Mouse (Mus musculus) kidney, embryonic 14.5 days (tissue): ENCODE measurements around the gene Gm49450. TPM values are rescaled to one million over a fixed set of nuclear protein-coding genes. Genes with fewer than 3 reads are reported as not detected.

Source experiments
- ATAC-seq: fragments of 200-750 bp; cut with Nextera tagmentation; 2 replicates; pipeline ENCODE4 v1.8.0; 2017; ENCODE audit warnings: moderate number of reproducible peaks, mild to moderate bottlenecking, moderate TSS enrichment, moderate library complexity; ENCODE audit not compliant: low FRiP score, low TSS enrichment
- H3K27ac ChIP-seq: fragments of 300-500 bp; sonication (generic); 2 replicates; pipeline ENCODE4 v1.5.1; 2014; ENCODE audit warnings: low read depth, mild to moderate bottlenecking, low read length, moderate library complexity, mixed read lengths
- H3K27me3 ChIP-seq: fragments of 300-500 bp; sonication (generic); 2 replicates; pipeline ENCODE4 v1.6.1; 2014; ENCODE audit warnings: mild to moderate bottlenecking, low read length; ENCODE audit not compliant: control insufficient read depth, insufficient read depth
- H3K36me3 ChIP-seq: fragments of 300-500 bp; sonication (generic); 2 replicates; pipeline ENCODE4 v1.6.1; 2014; ENCODE audit warnings: low read length, mixed read lengths; ENCODE audit not compliant: control insufficient read depth, insufficient read depth
- H3K4me1 ChIP-seq: fragments of 300-500 bp; sonication (generic); 2 replicates; pipeline ENCODE4 v1.6.1; 2014; ENCODE audit warnings: low read length, mixed read lengths; ENCODE audit not compliant: control insufficient read depth, insufficient read depth
- H3K4me2 ChIP-seq: fragments of 300-500 bp; sonication (generic); replicated peaks from 2 replicates; pipeline ENCODE4 v1.6.1; 2014; ENCODE audit warnings: low read depth, mild to moderate bottlenecking, low read length
- H3K4me3 ChIP-seq: fragments of 300-500 bp; sonication (generic); 2 replicates; pipeline ENCODE4 v1.5.1; 2014; ENCODE audit warnings: mild to moderate bottlenecking, low read length
- H3K9ac ChIP-seq: fragments of 300-500 bp; sonication (generic); 2 replicates; pipeline ENCODE4 v1.6.1; 2014; ENCODE audit warnings: low read depth, mild to moderate bottlenecking, low read length, moderate library complexity
- H3K9me3 ChIP-seq: fragments of 300-500 bp; sonication (generic); 2 replicates; pipeline ENCODE4 v1.6.1; 2016; ENCODE audit warnings: low read length; ENCODE audit not compliant: control insufficient read depth
- WGBS: fragments of 180-500 bp; shearing (Covaris S2); extraction: QIAGEN DNeasy Blood & Tissue Kit; methylation state at CpG from one replicate; pipeline ENCODE4 v1.1.7; 2014; 5-methylcytosine and 5-hydroxymethylcytosine counted together
- polyA plus RNA-seq: library from polyadenylated mRNA; unstranded; fragments of >200 nt; fragmentation: Nextera tagmentation; extraction: Ambion mirVana; gene quantifications from 2 replicates; pipeline ENCODE4 v1.2.1, GENCODE M21; 2014

The Gm49450 gene
- polyA plus RNA-seq, 1 experiment from 2014 or later, result not detected

- no peak overlapping the region for H3K27ac ChIP-seq
- H3K9ac ChIP-seq, result no peak overlapping the region
- H3K4me3 ChIP-seq, result no peak overlapping the region
- peaks cover 36% of the 10 kb centered on the region for H3K4me1 ChIP-seq
- no peak overlapping the region for H3K4me2 ChIP-seq
- 52% methylated on average over 4 of the region's 4 CpGs for WGBS
- no peak for ATAC-seq
- H3K27me3 ChIP-seq, result peaks cover 58% of the 10 kb centered on the region
- no peaks in the 10 kb centered on the region for H3K9me3 ChIP-seq
- no peaks in the 10 kb centered on the region for H3K36me3 ChIP-seq
Observed at GRCm38 (mm10) chr15:98893036-98893435, 60.3 kb downstream of the Gm49450 start.

DNA sequence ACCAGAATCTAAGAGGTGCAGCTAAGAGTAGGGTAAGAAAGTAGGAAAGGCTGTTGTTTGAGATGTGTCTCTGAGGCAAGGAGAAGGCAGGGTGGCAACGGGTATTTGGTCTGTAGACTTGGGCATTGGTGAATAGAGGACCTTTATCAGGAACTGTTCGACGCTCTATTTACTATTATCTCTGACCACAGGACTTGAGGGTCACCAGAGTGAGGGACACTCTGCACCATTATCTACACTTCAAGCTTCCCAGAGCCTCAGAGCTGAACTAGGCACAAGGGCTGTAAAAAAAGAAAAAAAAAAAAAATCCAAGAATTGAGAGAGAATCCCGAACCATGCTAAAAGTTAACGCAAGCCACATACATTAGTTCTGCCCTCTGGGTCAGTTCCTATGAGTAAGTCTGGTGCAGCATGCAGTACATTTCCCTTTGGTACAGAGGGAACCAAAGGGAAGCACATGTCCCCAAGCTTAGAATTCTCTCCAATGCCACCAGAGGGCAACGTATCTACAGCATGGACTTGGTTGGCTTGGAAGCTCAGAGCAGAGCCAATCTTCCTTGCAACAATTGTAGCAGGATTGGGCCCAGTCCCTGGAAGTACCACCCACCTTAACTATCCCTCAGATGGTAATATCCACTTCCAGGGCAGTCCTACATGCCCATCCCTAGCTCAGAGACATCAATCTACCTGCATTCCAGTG, 61.3 kb downstream of the Gm49450 start:
- Histone ChIP-seq H3K9me3 (no peaks in the 10 kb centered on the region), H3K36me3 (no peaks in the 10 kb centered on the region), H3K4me1 (peaks cover 27% of the 10 kb centered on the region), H3K4me2 (no peak overlapping the region), H3K27me3 (peaks cover 48% of the 10 kb centered on the region), H3K27ac (no peak overlapping the region), H3K9ac (no peak overlapping the region), H3K4me3 (no peak overlapping the region)
- peak; percentile 36; the same call in 1 of the 2 replicates for ATAC-seq
- 46% methylated on average over 6 of the region's 6 CpGs for WGBS

GRCm38 (mm10) chr15:98891198-98891742, 62.1 kb downstream of the Gm49450 start:
- no peak for ATAC-seq
- H3K4me3 ChIP-seq, result peak overlapping the region; percentile 17; the same call in 1 of the 2 replicates
- H3K4me1 ChIP-seq, result peaks cover 26% of the 10 kb centered on the region
- H3K27ac ChIP-seq, result no peak overlapping the region
- H3K9me3 ChIP-seq, result no peaks in the 10 kb centered on the region
- H3K27me3 ChIP-seq, result peaks cover 40% of the 10 kb centered on the region
- H3K9ac ChIP-seq, result no peak overlapping the region
- peak overlapping the region; percentile 34 for H3K4me2 ChIP-seq
- no peaks in the 10 kb centered on the region for H3K36me3 ChIP-seq
- WGBS, result 14% methylated on average over 19 of the region's 19 CpGs

DNA sequence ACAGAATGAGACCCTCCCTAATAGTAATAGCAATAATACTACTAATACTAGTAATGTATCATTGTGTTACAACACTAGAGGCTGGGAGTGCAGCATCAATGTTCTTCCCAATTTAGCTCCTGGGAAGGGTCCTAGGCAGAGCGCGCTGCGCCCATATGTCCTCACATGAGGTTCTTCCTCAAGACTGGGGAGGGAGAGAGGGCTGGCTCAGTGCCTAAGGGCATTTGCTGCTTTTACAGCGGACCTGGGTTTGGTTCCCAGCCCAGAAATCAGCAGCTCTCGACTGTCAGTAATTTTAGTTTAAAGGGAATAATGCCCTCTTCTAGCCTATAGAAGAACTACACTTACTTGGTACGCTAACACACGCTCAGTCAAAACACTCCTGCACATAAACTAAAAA, 65.8 kb downstream of the Gm49450 start:
- ATAC-seq, result no peak
- Histone ChIP-seq H3K9me3 (no peaks in the 10 kb centered on the region), H3K36me3 (no peaks in the 10 kb centered on the region), H3K9ac (no peak overlapping the region), H3K4me3 (no peak overlapping the region), H3K27me3 (peaks cover 3% of the 10 kb centered on the region; the same call in 1 of the 2 replicates), H3K27ac (no peak overlapping the region), H3K4me1 (no peaks in the 10 kb centered on the region), H3K4me2 (no peak overlapping the region)
- 79% methylated on average over 7 of the region's 7 CpGs for WGBS

GRCm38 (mm10) chr15:98886667-98887387, 66.5 kb downstream of the Gm49450 start:
- WGBS, result 69% methylated on average over 8 of the region's 8 CpGs
- H3K27me3 ChIP-seq, result no peaks in the 10 kb centered on the region
- no peak for ATAC-seq
- no peaks in the 10 kb centered on the region for H3K36me3 ChIP-seq
- no peak overlapping the region for H3K4me3 ChIP-seq
- no peaks in the 10 kb centered on the region for H3K9me3 ChIP-seq
- no peak overlapping the region for H3K4me2 ChIP-seq
- no peak overlapping the region for H3K27ac ChIP-seq
- H3K4me1 ChIP-seq, result peaks cover under 1% of the 10 kb centered on the region; the same call in 1 of the 2 replicates
- no peak overlapping the region for H3K9ac ChIP-seq

- H3K9ac ChIP-seq, result no peak overlapping the region
- no peak overlapping the region for H3K27ac ChIP-seq
- H3K4me3 ChIP-seq, result no peak overlapping the region
- ATAC-seq, result no peak
- H3K4me2 ChIP-seq, result no peak overlapping the region
- 50% methylated on average over 1 of the region's 1 CpGs for WGBS
- H3K36me3 ChIP-seq, result no peaks in the 10 kb centered on the region
- no peaks in the 10 kb centered on the region for H3K27me3 ChIP-seq
- peaks cover 4% of the 10 kb centered on the region; the same call in 1 of the 2 replicates for H3K4me1 ChIP-seq
- no peaks in the 10 kb centered on the region for H3K9me3 ChIP-seq
Observed at GRCm38 (mm10) chr15:98884106-98884505, 69.2 kb downstream of the Gm49450 start.

DNA sequence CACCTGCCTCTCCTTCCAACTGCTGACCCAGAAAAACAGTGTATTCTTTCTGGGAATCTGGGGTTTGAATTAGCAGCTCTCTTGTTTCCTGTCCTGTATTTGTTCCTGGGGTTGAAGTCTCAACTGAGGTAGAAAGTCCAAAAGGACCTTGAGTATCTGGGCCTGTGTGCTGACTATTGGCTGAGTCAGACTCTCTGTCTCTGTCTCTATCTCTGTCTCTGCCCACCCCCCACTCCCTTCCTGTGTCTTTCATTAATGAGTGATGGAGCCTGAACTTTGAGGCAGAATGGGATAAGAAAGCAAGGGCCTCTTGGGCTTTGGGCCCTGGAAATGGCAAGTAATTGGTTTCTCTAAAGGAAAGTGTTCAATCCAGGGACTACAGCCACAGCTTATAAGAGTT, 69.7 kb downstream of the Gm49450 start:
- H3K27ac ChIP-seq, result no peak overlapping the region
- H3K4me3 ChIP-seq, result no peak overlapping the region
- H3K36me3 ChIP-seq, result no peaks in the 10 kb centered on the region
- H3K9ac ChIP-seq, result no peak overlapping the region
- no peaks in the 10 kb centered on the region for H3K9me3 ChIP-seq
- H3K4me1 ChIP-seq, result peaks cover 4% of the 10 kb centered on the region; the same call in 1 of the 2 replicates
- no peak overlapping the region for H3K4me2 ChIP-seq
- H3K27me3 ChIP-seq, result no peaks in the 10 kb centered on the region
- ATAC-seq, result no peak
